Mouse (Mus musculus): ENCODE results near the gene Mboat2.

GRCm38 (mm10) chr12:24939372-24939771, 108.7 kb downstream of the Mboat2 start:
- no peak for TF ChIP-seq CTCF (IDR thresholded peaks at IDR 0.05; ENCODE audit: borderline replicate concordance, insufficient read depth, low read length)
- no peak for TF ChIP-seq POLR2A (IDR thresholded peaks at IDR 0.05; ENCODE audit: low read depth, low read length)
